Mouse (Mus musculus) liver, adult (tissue): ENCODE data around the gene Tbc1d8.

Experiments
- GATA4 ChIP-seq: IDR thresholded peaks from 2 replicates; pipeline ENCODE4 v1.6.1; 2014; ENCODE audit warnings: mild to moderate bottlenecking, low read length; ENCODE audit not compliant: insufficient replicate concordance

The Tbc1d8 gene

DNA sequence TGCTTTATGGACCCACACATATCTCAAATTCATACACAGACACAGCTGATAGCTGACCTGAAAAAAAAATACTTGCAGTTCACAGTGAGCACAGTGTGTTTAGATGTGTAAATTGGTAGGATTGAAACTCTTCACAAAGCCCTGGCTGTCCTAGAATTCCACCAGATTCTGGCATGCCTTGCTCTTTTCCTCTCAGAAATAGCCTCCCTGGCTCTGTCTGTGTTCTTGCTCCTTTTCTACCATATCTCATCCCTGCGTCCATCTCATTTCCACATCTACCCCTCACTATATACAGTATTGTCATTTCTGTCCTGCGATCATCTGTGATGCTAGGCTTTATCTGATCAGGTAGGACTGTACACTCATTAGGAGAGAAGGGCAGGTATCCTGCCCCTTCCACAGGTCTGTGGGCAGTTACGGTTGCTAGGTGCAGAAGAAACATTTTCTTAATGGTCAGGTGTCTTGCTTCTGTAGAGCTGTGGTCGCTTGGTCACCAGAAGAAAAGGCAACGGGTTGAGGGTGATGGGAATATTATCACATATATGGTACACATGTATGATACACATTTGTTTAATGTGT, 104.2 kb downstream of the Tbc1d8 start:
- TF ChIP-seq GATA4 = no peak

DNA sequence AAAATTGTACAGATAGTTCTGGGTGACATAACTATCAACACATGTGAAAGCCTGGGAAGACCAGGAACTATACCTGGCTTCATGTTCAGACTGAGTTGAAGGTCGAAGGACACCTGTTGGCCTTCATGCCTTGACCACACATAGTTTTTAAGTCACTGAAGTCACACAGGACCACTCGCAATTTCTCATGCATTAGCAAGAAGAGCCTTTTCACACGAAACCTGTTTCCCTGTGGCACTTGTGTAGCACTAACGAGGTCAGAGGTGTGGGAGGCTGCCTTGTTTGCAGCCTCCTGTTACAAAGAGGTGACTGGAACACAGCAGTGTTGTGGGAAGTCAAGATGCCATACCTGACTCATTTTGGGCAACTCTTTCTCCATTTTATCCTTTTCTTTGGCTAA, 105.2 kb downstream of the Tbc1d8 start:
- TF ChIP-seq GATA4 = no peak

DNA sequence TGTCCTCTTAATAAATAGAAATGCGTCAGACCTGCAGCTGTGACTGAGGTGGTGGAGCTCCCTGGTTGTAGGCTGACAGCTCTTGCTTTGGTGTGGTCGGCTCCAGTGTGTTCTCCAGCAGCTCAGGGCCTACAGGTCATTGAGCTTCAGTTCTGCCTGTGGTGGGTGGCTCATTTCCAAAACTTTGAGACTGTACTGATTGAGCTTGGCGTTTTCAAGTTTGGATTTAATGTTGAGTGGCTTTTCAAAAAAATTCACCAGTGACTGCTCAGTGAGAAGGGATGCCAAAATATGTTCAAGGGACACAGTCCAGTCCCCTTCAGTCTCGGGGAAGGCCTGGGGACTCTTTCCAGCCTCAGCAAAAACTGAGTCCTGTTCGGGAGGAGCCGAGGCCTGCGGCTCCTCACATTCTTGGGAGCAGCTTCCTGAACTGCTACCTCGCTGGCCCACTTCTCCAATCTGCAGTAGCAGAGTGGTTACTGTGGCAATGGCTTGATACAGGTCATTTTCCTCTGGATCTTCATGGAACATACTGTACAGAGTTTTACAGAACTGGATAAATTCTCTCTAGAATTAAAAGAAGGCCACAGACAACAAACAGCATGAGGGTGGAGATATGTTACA, 106.2 kb downstream of the Tbc1d8 start:
- no peak for TF ChIP-seq GATA4

DNA sequence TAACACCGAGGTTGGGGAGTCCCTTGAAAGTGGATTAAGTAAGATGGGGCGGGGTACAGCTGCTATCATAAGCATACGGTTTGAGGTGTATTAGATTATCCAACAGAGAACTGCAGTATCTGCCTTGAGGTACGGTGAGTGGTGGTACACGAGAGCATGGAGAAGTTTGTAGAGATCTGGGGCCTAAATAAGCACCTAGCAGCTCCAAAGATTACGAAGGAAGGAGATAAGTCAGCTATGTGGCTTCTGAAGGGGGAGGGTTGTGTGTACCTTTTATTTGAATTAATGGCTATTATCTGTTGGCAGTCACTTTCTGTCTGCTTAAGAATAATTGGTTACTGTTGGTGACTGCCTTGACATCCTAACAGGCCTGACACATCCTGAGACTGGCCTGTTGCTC, 108.1 kb downstream of the Tbc1d8 start:
- TF ChIP-seq GATA4 = no peak

DNA sequence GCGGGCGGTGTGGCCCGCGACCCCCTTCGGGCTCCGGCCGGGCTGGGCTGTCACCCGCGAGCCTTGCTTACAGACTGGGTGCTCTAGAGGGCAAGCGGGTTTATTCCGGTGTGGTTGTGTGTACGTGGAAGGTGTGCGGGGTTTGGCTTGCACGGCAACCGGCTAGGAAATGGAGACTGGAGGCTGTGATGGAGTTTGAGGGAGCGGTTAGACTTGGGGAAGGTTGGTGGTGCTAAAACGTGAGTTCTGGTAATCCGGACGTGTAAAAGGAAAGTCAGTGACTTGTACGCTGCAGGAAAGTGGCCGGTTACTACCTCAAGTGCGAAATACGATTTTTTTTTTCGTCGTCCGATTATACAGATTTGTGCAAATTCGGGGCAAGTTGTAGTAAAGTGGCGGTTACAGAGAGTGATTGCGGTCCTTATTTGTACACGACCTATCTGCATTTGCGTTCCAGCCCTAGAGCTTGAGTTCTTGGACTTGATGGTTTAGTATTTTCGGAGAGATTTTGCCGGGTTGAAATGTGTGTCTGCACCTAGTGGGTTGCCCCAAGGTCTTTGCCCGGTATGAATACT, 110.2 kb downstream of the Tbc1d8 start:
- no peak for TF ChIP-seq GATA4

DNA sequence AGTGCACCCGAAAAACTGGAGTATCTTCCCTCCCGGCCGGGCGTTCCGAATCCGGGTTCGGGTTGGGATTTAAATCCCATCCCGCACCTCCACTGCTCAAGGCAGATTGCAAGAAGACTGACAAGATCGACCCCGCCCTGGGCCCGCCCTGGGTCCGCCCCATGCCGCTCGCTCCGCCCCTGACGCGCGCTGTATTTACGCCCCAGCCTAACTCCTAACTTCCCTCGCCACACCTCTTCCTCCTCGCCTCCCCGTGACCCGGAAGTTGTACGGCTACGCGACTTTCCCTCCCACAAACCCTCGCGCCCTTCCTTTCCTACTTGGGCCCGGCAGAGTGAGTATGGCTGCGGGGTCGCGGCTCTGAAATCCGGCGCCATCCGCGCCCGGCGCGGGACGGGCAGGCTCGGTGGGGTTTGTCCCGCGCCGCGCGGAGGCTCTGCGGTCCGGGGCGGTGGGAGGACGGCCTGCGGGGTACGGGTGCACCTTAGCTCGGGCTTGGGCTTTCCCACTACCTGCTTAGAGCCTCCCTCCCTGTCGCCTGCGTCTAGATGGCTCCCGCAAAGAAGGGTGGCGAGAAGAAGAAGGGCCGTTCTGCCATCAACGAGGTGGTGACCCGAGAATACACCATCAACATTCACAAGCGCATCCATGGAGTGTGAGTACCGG, 110.8 kb downstream of the Tbc1d8 start, which contains the start of gene Rpl31:
TSS of gene Rpl31 (plus strand) at position 242 of the 666 bp plus-strand sequence.
- TF ChIP-seq GATA4 = peak; percentile 39; the same call in 1 of the 2 replicates

DNA sequence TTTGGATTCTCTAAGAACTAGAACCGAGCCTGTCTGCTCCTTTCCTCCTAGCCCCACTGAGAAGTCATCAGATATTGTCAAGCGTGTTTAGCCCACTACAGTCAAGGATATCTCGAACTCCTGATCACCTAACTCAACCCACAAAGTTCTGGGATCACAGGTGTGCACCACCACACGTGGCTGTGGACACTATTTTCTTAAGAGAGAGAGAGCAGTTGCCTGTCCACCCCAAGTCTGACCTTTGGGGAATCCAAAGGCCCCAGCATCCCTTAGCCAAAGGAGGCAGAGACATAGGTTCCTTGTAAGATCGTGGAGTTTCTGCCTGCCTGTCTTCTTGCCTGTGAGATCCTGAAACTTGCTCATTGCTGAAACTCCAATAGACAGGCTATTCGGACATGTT, 111.5 kb downstream of the Tbc1d8 start:
- no peak for TF ChIP-seq GATA4

DNA sequence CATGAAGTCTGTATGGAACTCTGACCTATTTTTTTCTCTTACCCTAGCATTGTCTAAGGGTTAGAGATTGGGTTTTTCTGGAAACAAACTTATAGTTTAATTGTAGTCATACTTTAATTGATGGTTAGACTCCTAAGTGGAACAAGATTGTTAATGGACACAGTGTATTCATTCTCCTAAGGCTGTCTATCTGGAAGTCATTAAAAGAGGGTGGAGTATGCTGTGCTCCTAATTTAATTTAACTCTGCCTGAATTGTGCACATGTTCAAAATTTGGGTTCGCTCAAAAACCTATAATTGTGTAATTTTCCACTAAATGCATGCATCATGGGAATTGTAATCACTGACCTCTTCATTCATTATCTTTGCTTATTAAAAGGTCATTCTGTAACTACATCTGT, 113.0 kb downstream of the Tbc1d8 start:
- TF ChIP-seq GATA4 = no peak

DNA sequence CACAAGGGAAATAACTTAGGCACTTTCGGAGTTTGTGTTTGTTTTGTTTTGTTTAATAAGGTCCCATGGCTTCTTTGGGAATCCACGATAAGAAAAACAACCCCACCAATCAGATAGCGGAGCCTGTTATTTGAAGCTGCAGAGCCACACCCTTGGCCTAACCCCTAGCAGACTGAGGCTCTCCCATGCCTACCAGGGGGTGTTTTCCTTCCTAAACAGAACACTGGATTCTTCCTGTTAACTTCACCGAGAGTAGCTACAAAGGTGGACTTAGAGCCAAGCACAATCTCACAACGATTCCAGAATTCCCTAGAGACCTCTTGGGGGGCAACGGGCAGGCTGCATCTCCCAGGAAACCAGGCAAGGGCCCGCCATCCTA, 116.1 kb downstream of the Tbc1d8 start:
- no peak for TF ChIP-seq GATA4

DNA sequence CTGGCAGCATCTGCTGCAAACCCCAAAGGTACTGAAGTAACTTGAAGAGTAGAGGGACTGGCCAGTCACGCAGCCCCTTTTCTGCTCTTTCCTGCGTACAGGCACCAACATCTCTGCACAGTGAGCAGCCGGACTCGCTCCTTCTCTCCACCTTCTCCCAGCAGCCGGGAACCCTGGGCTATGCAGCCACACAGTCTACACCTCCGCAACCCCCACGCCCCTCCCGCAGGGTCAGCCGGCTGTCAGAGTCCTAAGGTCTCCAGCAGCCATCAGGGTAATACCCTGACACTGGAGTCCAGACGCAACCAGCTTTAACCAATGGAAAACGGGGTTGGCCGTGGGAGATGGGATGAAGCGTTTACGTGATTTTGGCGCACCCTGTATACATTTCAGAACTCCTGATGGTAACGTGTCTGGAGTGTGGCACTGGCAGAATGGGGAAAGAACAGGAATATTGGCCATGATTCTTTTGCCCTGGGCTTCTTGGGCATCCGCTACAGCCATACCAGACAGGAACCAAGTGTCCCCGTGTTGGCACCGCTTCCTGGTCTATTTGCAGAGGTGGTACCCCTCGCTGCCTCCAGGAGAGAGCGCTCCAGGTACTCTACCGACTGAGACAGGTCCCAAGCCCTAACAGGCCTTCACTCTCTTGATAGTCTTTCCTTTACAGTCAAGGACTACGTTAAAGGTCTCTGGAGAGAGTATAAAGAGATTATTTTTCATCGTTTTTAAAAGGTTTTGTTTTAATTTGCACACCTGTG, 116.6 kb downstream of the Tbc1d8 start:
- TF ChIP-seq GATA4 = no peak

DNA sequence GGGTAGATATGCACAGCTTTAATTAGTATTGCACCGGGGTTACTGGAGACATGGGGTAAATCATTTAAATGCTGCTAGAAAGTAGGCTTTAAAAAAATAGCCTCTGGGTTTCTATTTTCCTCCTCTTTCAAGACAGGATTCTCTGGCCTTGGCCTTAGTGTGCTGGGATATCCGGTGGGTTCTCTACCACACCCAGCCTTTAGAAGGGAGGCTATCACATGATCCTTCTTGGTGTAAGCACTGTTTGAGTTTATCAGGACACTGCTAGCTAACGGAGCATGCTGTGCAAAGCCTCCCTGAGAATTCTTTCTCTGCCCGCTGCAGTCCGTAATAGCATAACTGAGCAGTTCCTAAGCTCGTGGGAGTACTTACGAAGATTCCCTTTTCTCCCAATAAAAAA, 129.1 kb downstream of the Tbc1d8 start:
- no peak for TF ChIP-seq GATA4

DNA sequence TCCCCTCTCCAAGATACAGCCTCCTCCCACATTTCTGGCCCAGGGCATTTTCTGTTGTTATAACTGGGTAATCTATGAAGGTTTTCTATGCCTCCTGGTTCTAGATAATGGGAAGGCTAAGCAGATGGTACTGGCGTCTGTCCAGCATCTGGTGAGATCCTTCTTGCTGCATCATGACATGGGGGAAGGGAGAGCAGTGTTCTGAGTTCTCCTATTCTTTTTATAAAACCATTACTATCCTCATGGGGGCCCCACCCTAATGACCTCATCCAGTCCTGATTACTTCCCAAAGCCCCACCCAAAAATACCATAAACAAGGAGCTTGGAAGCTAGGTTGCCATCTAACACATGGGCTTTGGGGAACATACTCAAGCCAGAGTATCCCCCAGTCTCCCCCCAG, 129.6 kb downstream of the Tbc1d8 start:
- no peak for TF ChIP-seq GATA4

DNA sequence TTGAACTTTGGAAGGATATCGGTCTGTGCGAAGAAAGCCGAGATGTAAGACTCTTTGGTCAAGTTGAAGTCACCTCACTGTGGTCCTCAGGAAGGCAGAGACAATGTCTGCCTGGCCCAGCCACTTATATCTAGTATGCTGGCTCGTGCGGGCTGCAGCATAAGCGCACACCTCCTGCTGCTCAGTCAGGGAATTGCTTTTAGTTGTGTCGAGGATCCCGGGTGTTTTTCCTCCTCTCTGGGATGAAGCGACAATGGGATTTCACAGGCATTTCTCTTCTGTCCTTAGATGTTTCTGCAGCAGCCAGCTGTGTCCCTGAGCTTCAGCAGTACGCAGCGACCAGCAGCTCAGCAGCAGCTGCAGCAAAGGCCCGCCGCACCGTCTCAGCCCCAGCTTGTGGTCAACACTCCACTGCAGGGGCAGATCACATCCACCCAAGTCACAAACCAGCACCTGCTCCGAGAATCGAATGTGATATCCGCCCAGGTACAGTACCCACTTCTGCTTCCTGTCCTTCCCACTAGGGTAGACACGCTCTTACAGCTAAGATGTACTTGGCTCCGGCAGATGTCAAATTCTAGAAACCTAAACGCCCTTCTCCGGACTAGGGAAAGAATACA, 133.5 kb downstream of the Tbc1d8 start:
- TF ChIP-seq GATA4 = no peak

DNA sequence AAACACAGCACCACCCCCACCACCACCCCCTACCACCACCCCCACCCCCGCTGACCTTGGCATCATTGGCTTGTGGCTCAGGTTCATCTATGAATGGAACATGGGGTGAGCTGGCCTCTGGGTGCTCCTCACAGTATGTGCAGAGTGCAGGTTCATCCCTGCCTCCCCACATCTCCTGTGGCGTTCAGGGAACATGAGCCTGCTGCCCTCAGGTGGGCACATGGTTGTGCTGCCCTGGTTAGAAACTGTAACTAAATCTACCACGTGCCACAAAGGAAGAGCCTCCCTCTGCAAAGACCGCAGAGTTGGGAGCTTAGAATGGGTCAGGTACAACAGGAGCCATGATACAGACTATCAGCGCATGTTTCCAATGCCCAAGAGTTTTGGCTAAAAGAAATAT, 135.3 kb downstream of the Tbc1d8 start:
- TF ChIP-seq GATA4 = no peak

DNA sequence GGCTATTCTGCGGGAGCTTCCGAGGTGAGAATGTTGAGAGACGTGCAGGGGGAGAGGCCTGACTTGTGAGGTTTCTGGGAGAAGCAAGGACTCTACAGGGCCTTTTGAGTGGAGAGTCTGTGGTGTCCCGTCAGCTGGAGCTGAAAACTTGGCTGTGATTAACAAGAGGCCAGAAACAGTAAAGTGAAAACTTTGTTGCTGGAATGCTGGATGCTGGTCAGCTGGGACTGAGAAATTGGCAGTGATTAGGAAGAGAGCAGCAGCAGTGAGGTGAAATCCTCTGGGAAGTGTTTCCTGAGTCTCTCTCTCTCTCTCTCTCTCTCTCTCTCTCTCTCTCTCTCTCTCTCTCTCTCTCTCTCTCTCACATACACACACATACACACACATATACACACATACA, 136.7 kb downstream of the Tbc1d8 start:
- no peak for TF ChIP-seq GATA4

DNA sequence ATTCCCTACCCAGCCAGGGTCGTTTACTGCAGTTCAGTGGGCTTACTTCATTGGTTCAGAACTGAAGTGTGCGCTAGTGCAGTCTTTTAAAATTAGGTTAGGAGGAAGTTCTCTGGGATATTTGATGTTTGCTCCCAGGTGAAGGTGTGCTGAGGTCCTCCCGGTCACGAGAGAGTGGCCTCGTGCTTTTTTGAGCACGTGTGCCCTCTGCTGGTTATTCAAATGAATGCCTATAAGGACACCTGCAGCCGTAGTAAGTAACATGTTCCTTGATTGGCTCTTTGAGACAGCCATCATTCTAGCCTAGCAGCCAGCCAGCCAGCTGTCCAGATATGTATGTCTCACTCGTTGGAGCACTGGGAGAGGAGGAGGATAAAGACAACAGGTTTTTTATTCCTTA, 137.9 kb downstream of the Tbc1d8 start:
- TF ChIP-seq GATA4 = no peak

DNA sequence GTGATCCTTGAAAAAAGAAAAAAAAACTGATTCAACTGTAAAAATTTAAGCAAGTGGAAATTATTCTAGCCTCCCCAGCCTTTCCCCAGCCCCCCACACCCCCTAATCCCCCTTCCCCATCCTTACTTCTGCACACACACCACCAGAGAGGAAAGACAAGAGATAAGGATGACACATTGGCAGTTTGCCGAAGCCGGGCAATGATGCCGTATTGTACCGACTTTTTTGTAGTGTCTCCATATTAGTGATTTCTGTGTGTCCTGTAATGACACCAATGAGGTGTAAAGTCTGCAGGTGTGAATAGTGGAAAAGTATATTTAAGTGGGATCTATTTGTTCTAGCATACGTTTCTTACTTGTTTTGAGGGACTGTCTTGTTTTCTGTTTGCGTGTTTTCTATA, 138.4 kb downstream of the Tbc1d8 start:
- no peak for TF ChIP-seq GATA4
